Mouse (Mus musculus) gastrocnemius, postnatal 36 days (tissue): ENCODE data around the gene Bcl11b. TPM values are rescaled to one million over a fixed set of nuclear protein-coding genes. Genes with fewer than 3 reads are reported as not detected.

Experiments used
- DNase-seq, 2 experiments: peaks; one replicate each; pipeline ENCODE4 v3.0.0; 2022
- intact Hi-C: fragments of 180-260 bp; cut with DNase I; formaldehyde crosslinking; loops from one replicate; pipeline ENCODE4 v1.15.1; 2025
- total RNA-seq, 2 experiments: library from RNA; stranded (reverse); gene quantifications; 2 replicates each; pipeline ENCODE4 v1.2.3; 2021

Bcl11b gene
- total RNA-seq, 2 experiments from 2014 or later, result 1.3 TPM; not detected in 1

GRCm38 (mm10) chr12:107940774-107941173, 62.6 kb downstream of the Bcl11b start:
- intact Hi-C loops, result no loop called here
- no peak for DNase-seq

GRCm38 (mm10) chr12:107939177-107939576, 64.2 kb downstream of the Bcl11b start:
- no peak for DNase-seq
- intact Hi-C loops, result no loop called here

DNA sequence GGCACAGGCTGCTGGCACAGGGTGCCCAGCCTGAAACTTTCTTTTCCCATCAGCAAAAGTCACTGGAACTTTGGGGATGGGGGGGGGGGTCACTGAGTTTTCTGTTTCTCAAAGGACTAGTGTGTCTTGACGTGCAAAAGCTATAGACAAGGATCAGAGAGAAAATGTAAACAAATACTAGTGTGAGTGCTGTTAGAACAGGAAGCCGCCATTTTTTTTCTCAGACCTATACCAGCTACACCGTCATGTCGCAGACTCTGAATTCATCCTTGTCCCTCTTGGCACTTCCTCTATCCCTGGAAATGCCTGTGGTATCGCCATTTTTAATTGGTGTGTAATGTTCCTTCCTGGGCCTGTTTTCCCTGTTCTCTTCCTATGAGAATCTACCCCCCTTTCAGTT, 66.4 kb downstream of the Bcl11b start:
- intact Hi-C loops, result no loop called here
- DNase-seq, result no peak

GRCm38 (mm10) chr12:107936406-107936805, 67.0 kb downstream of the Bcl11b start:
- DNase-seq, result no peak
- intact Hi-C loops, result no loop called here

- intact Hi-C loops, result no loop called here
- no peak for DNase-seq
Observed at GRCm38 (mm10) chr12:107934831-107935437, 68.5 kb downstream of the Bcl11b start.

DNA sequence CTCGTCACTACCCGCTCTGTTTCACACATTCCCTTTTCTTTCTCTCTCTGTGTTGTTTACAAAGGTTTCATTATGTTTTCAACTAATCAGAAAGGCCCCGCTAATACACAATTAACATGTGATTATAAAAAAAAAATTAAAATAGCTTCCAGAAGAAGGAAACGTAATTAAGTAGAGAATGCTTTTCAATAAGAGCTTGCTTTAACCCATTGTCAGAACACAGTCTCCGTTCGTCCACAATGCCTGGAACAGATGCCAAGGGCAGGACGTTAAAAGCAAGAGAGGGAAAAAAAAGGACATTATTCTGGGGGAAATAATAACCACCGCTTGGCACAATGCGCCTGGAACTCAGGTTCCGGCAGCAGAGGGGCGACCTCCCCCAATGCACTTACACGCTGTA, 71.3 kb downstream of the Bcl11b start:
- intact Hi-C loops, result no loop called here
- DNase-seq, result no peak

- intact Hi-C loops, result no loop called here
- DNase-seq, result no peak
Observed at GRCm38 (mm10) chr12:107931476-107931875, 71.9 kb downstream of the Bcl11b start.

DNA sequence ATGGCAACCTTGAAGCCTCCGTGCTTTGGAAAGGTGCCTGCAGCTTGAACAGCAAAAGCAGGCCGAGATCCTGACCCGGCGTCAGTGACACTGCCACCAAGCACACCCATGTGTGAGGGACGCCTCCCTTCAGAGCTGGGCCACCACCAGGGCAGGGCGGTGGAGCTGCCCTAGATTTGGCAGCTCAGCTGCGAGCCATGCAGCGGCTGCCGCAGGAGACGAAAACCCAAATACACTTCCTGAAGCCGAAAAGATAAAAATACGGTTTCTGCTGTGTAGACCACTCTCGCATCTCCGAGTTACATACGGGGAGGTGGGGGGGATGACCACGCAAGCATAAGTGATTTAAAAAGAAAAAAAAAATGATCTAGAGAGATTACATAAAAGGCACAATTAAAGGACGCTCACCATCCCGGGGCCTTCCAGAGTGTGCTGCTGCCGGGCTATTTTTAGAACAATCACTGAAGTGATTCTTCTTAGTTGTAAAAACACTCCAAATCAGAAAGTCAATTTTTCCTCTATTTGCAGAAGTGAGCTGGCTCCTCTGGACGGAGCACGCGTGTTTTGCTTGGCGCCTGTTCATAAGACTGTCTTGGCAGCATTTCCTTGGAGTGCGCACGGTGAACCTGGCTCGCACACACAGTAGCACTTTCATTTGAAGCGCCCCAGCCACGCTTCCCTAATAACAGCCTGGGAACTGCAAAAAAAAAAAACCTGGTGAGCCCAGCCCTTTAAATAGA, 72.6 kb downstream of the Bcl11b start:
- intact Hi-C loops, result no loop called here
- peak in 1 of 2 experiments; percentile 54 for DNase-seq

- no peak for DNase-seq
- intact Hi-C loops, result no loop called here
Observed at GRCm38 (mm10) chr12:107928905-107929304, 74.5 kb downstream of the Bcl11b start.

DNA sequence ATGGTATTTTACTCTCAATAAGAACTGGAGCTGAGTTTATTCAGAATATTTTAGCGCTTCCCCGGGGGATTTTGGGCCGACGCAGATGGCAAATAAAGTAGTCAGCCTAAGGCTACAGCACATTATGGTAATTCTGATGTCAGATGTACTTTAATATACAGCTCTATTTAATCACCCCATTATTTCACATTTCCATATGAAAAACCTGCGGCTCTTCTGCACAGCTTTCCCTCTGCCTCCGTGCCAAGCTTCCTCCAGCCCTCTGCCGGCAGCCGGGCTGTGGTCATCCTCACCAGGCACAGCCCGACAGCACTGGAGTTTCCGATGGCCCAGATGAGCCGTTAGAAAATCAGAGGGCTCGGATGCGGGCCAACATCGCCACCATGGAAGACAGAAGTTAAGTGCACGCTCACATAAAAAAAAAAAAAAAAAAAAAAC, 74.9 kb downstream of the Bcl11b start:
- intact Hi-C loops, result no loop called here
- DNase-seq, result no peak

DNA sequence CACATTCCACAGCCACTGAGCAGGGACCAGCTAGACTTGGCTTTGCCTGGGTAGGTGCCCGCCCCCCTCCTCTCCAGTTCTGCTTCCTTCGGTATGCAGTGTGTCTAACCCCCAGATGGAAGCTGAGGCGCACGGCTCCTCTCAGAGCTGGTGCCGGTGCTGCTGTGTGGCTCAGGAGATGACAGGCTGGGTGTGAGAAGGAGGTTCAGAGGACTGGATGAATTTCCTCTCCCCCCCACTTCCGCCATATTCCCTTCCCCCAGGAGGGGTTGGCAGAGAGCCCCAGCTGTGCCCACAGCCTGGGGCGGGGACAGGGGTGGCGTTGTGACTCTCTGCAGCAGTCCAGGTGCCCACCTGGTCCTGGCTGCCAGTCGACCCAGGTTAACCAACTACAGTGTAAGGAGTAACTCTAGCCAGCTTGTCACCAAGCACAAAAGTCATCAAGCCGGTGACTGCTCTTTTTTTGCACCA, 75.4 kb downstream of the Bcl11b start:
- intact Hi-C loops, result no loop called here
- no peak for DNase-seq

DNA sequence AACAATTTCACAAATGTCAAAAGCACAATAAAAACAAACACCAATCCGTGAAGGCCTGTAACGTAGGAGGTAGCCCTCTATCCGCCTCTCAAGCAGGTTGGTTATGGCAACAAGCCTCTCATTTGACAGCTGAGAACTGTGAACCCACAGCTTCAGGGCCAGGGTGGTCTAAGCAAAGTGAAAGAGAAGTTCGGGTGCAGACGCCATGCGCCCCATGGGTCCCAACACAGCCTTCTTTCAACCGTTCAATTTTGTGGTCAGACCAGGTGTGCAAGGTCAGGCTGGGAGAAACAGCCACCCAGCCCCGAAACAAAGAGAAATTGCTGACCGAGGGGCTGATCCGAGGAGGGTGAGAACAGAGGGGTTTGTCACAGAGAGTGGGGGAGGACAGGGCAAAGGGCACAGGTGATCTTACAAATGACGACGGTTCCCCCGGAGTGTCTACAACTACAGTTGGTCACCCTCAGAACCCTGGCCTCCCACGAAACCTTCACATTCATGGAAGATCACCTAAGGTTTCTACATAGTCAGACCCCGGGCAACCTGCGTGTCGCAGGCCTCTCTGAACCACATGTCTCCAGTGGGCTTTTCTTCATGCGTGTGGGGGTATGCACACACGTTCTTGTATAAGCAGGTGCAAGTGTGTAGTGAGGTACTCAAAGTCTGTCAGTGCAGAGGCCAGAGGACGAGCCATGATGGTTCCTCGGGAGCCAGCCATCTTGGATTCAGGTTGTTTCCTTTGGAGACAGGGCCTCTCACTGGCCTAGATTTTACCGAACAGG, 77.1 kb downstream of the Bcl11b start:
- intact Hi-C loops, result no loop called here
- DNase-seq, result no peak

DNA sequence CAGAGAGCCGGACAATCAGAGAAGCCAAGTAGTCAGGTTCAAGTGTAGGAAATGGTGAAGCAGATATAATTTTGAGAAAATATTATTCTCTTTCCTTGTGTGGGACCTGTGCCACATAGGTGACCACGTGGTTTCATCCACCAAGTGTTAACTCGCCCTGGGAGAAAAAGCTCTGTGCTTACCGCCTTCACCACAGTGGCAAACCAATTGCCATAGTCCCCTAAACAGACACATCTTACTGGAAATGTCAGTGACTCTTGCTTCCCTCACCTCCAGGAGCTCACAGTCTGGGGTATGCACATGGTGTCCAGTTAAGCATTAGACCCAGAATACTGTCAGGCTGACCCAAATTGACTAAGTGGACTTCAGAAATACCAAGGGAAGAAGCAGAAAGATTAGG, 78.7 kb downstream of the Bcl11b start:
- DNase-seq, result no peak
- intact Hi-C loops, result no loop called here

- intact Hi-C loops, result no loop called here
Observed at GRCm38 (mm10) chr12:107923963-107924362, 79.4 kb downstream of the Bcl11b start.

DNA sequence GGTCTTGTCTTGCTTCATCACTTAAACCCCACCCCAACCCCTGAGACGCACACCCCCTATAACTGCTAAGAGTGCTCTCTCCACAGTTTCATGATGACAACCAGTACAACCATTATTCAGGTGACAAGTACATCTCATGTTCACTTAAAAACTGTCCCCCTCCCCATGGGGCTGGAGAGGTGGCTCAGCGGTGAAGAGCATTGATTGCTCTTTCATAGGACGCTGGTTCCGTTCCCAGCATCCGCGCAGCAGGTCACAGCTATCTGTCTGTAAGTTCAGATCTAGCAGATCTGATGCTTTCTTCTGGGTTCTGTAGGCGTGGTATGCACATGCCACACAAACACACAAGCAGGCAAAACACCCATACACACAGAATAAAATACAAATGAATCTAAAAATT, 81.2 kb downstream of the Bcl11b start:
- DNase-seq, result no peak
- intact Hi-C loops, result no loop called here

More at GRCm38 (mm10) chr12:107923963-107924362, 79.4 kb downstream of the Bcl11b start:
- no peak for DNase-seq

DNA sequence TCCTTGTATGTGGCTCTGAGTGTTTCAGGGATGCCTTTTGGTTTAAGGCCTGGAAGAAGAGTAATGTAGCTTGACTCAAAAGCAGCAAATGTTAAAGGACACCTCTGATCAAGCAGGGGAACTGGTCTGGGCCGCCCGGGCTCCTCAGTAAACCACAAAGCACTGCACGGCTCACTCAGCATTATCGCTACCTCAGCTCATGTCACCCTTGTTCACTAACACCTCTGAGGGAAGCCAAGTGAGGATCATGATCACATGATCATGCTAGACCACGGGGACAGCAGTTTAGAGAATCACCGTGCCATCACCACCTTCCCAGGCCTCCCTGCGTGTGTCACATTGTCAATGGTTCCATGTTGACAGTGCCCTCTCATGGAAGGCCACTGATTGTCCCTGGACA, 81.8 kb downstream of the Bcl11b start:
- no peak for DNase-seq
- intact Hi-C loops, result no loop called here

- intact Hi-C loops, result no loop called here
- no peak for DNase-seq
Observed at GRCm38 (mm10) chr12:107921154-107921553, 82.2 kb downstream of the Bcl11b start.

GRCm38 (mm10) chr12:107920716-107921115, 82.7 kb downstream of the Bcl11b start:
- DNase-seq, result no peak
- intact Hi-C loops, result no loop called here

GRCm38 (mm10) chr12:107920076-107920475, 83.3 kb downstream of the Bcl11b start:
- intact Hi-C loops, result no loop called here
- DNase-seq, result no peak

GRCm38 (mm10) chr12:107918779-107919178, 84.6 kb downstream of the Bcl11b start:
- DNase-seq, result no peak
- intact Hi-C loops, result no loop called here

GRCm38 (mm10) chr12:107916008-107916407, 87.4 kb downstream of the Bcl11b start:
- intact Hi-C loops, result no loop called here
- DNase-seq, result no peak
